Mouse (Mus musculus) inflammation-experienced regulatory T-cells, adult 16 weeks (primary cell): Measurements from ENCODE around the gene AL732309.1. TPM values are rescaled to one million over a fixed set of nuclear protein-coding genes. Genes with fewer than 3 reads are reported as not detected.

Source experiments
- polyA plus RNA-seq: library from polyadenylated mRNA; unstranded; fragments of 100-300 nt; shearing (Covaris generic); gene quantifications from one replicate; pipeline ENCODE4 v1.2.1, GENCODE M21; 2017

AL732309.1 gene
- polyA plus RNA-seq = 8.7 TPM

GRCm38 (mm10) chr2:25246183-25247072, at the start of gene AL732309.1:
Gene AL732309.1, minus strand, starts transcription at chr2:25246863.

GRCm38 (mm10) chr2:25289651-25290050, 43.0 kb upstream of the AL732309.1 start, which contains the start of gene Lrrc26:
Gene Lrrc26, plus strand, starts transcription at chr2:25289915.

GRCm38 (mm10) chr2:25287927-25288649, 41.4 kb upstream of the AL732309.1 start, which contains the start of gene Tmem210:
Gene Tmem210, plus strand, starts transcription at chr2:25288145.

GRCm38 (mm10) chr2:25271827-25272511, 25.3 kb upstream of the AL732309.1 start, which contains the start of the genes Ssna1 and Anapc2:
Gene Ssna1, minus strand, starts transcription at chr2:25272438.
Gene Anapc2, plus strand, starts transcription at chr2:25272478.

GRCm38 (mm10) chr2:25262291-25262767, 15.7 kb upstream of the AL732309.1 start, which contains the start of gene Tprn:
Gene Tprn, plus strand, starts transcription at chr2:25262618.

GRCm38 (mm10) chr2:25255284-25255779, 8.7 kb upstream of the AL732309.1 start, which contains the start of gene Tmem203:
Gene Tmem203, plus strand, starts transcription at chr2:25255439.

GRCm38 (mm10) chr2:25242101-25242506, 4.6 kb downstream of the AL732309.1 start, which contains the start of the genes Rnf208 and Cysrt1:
Gene Rnf208, plus strand, starts transcription at chr2:25242255.
Gene Cysrt1, minus strand, starts transcription at chr2:25242452.

GRCm38 (mm10) chr2:25236614-25237013, 10.0 kb downstream of the AL732309.1 start, which contains the start of gene Rnf224:
Gene Rnf224, minus strand, starts transcription at chr2:25236787.

GRCm38 (mm10) chr2:25234050-25234449, 12.6 kb downstream of the AL732309.1 start, which contains the start of gene Slc34a3:
Gene Slc34a3, minus strand, starts transcription at chr2:25234364.

GRCm38 (mm10) chr2:25224492-25224765, 22.2 kb downstream of the AL732309.1 start, which contains the start of gene Tubb4b:
Gene Tubb4b, minus strand, starts transcription at chr2:25224702.

GRCm38 (mm10) chr2:25218445-25218844, 28.2 kb downstream of the AL732309.1 start, which contains the start of gene Fam166a:
Gene Fam166a, plus strand, starts transcription at chr2:25218745.

GRCm38 (mm10) chr2:25214444-25214843, 32.2 kb downstream of the AL732309.1 start, which contains the start of gene Stpg3:
Gene Stpg3, minus strand, starts transcription at chr2:25214637.

GRCm38 (mm10) chr2:25211121-25211670, 35.5 kb downstream of the AL732309.1 start, which contains the start of gene Nelfb:
Gene Nelfb, minus strand, starts transcription at chr2:25211489.

GRCm38 (mm10) chr2:25196172-25196954, 50.3 kb downstream of the AL732309.1 start, which contains the start of gene Tor4a:
Gene Tor4a, minus strand, starts transcription at chr2:25196886.

Other genes starting within 250 kb of the AL732309.1 start
- 45.0 TPM for gene Nsmf, start 192.5 kb downstream of the AL732309.1 start, polyA plus RNA-seq
- gene Entpd8, start 166.6 kb downstream of the AL732309.1 start, polyA plus RNA-seq = 0.73 TPM
- 18.1 TPM for gene Noxa1, start 151.7 kb downstream of the AL732309.1 start, polyA plus RNA-seq
- 0.72 TPM for gene Nrarp, start 66.1 kb downstream of the AL732309.1 start, polyA plus RNA-seq
- gene Tor4a, start 50.0 kb downstream of the AL732309.1 start, polyA plus RNA-seq = 176 TPM
- 202 TPM for gene Nelfb, start 35.4 kb downstream of the AL732309.1 start, polyA plus RNA-seq
- gene Stpg3, start 32.2 kb downstream of the AL732309.1 start, polyA plus RNA-seq = not detected
- 1.7 TPM for gene Fam166a, start 28.1 kb downstream of the AL732309.1 start, polyA plus RNA-seq
- 214 TPM for gene Tubb4b, start 22.2 kb downstream of the AL732309.1 start, polyA plus RNA-seq
- gene Slc34a3, start 12.5 kb downstream of the AL732309.1 start, polyA plus RNA-seq = not detected
- not detected for gene Rnf224, start 10.1 kb downstream of the AL732309.1 start, polyA plus RNA-seq
- not detected for gene Rnf208, start 4.6 kb downstream of the AL732309.1 start, polyA plus RNA-seq
- not detected for gene Cysrt1, start 4.4 kb downstream of the AL732309.1 start, polyA plus RNA-seq
- gene Tmem203, start 8.6 kb upstream of the AL732309.1 start, polyA plus RNA-seq = 17.5 TPM
- 5.5 TPM for gene Tprn, start 15.8 kb upstream of the AL732309.1 start, polyA plus RNA-seq
- gene Ssna1, start 25.6 kb upstream of the AL732309.1 start, polyA plus RNA-seq = 131 TPM
- 120 TPM for gene Anapc2, start 25.6 kb upstream of the AL732309.1 start, polyA plus RNA-seq
- gene Tmem210, start 41.3 kb upstream of the AL732309.1 start, polyA plus RNA-seq = not detected
- not detected for gene Lrrc26, start 43.1 kb upstream of the AL732309.1 start, polyA plus RNA-seq
- 0.10 TPM for gene Grin1, start 72.3 kb upstream of the AL732309.1 start, polyA plus RNA-seq
- 23.8 TPM for gene Man1b1, start 85.5 kb upstream of the AL732309.1 start, polyA plus RNA-seq
- gene Dpp7, start 109.5 kb upstream of the AL732309.1 start, polyA plus RNA-seq = 28.5 TPM
- 18.3 TPM for gene Uap1l1, start 118.8 kb upstream of the AL732309.1 start, polyA plus RNA-seq
- gene Sapcd2, start 125.5 kb upstream of the AL732309.1 start, polyA plus RNA-seq = 1.2 TPM
- gene Entpd2, start 149.0 kb upstream of the AL732309.1 start, polyA plus RNA-seq = not detected
- 3.4 TPM for gene Npdc1, start 152.5 kb upstream of the AL732309.1 start, polyA plus RNA-seq
- gene Fut7, start 176.4 kb upstream of the AL732309.1 start, polyA plus RNA-seq = 10.9 TPM
- 30.7 TPM for gene Abca2, start 181.8 kb upstream of the AL732309.1 start, polyA plus RNA-seq
- gene Clic3, start 210.0 kb upstream of the AL732309.1 start, polyA plus RNA-seq = 3.9 TPM
- gene Paxx, start 214.2 kb upstream of the AL732309.1 start, polyA plus RNA-seq = 100 TPM
- not detected for gene Ptgds, start 223.2 kb upstream of the AL732309.1 start, polyA plus RNA-seq
- gene Lcn12, start 247.0 kb upstream of the AL732309.1 start, polyA plus RNA-seq = not detected